Mouse (Mus musculus) lung, postnatal 0 days (tissue): ENCODE data around the gene Atp6v1g1. TPM values are rescaled to one million over a fixed set of nuclear protein-coding genes. Genes with fewer than 3 reads are reported as not detected.

Experiments
- ATAC-seq: fragments of 200-750 bp; cut with Nextera tagmentation; 2 replicates; pipeline ENCODE4 v1.8.0; 2017; ENCODE audit warnings: moderate library complexity
- DNase-seq: peaks from one replicate; pipeline ENCODE4 v3.0.0-alpha.2; 2016; ENCODE audit warnings: low spot score
- H3K27ac ChIP-seq: fragments of 300-500 bp; sonication (generic); 2 replicates; pipeline ENCODE4 v1.5.1; 2014; ENCODE audit warnings: antibody characterized with exemption, mild to moderate bottlenecking, low read length, mixed read lengths
- H3K27me3 ChIP-seq: fragments of 300-500 bp; sonication (generic); replicated peaks from 2 replicates; pipeline ENCODE4 v1.6.1; 2014; ENCODE audit warnings: low read length, mixed read lengths; ENCODE audit not compliant: insufficient read depth
- H3K36me3 ChIP-seq: fragments of 300-500 bp; sonication (generic); 2 replicates; pipeline ENCODE4 v1.6.1; 2014; ENCODE audit warnings: low read length, mixed read lengths; ENCODE audit not compliant: insufficient read depth
- H3K4me1 ChIP-seq: fragments of 300-500 bp; sonication (generic); 2 replicates; pipeline ENCODE4 v1.6.1; 2014; ENCODE audit warnings: antibody characterized with exemption, low read depth, low read length, mixed read lengths; ENCODE audit not compliant: insufficient read depth
- H3K4me2 ChIP-seq: fragments of 300-500 bp; sonication (generic); replicated peaks from 2 replicates; pipeline ENCODE4 v1.6.1; 2014; ENCODE audit warnings: low read depth, mild to moderate bottlenecking, low read length, moderate library complexity, mixed read lengths
- H3K4me3 ChIP-seq: fragments of 300-500 bp; sonication (generic); 2 replicates; pipeline ENCODE4 v1.5.1; 2014; ENCODE audit warnings: low read depth, low read length
- H3K9ac ChIP-seq: fragments of 300-500 bp; sonication (generic); replicated peaks from 2 replicates; pipeline ENCODE4 v1.6.1; 2014; ENCODE audit warnings: low read depth, mild to moderate bottlenecking
- H3K9me3 ChIP-seq: fragments of 300-500 bp; sonication (generic); 2 replicates; pipeline ENCODE4 v1.6.1; 2016; ENCODE audit warnings: low read length, mixed read lengths
- CTCF ChIP-seq: IDR thresholded peaks from 2 replicates; pipeline ENCODE4 v1.5.1; 2016; ENCODE audit warnings: antibody characterized with exemption, mild to moderate bottlenecking
- EP300 ChIP-seq: IDR thresholded peaks from 2 replicates; pipeline ENCODE4 v1.6.1; 2016; ENCODE audit warnings: antibody characterized with exemption, mild to moderate bottlenecking, control low read depth
- WGBS: fragments of 180-500 bp; shearing (Covaris S2); extraction: QIAGEN DNeasy Blood & Tissue Kit; methylation state at CpG from one replicate; pipeline ENCODE4 v1.1.7; 2014; 5-methylcytosine and 5-hydroxymethylcytosine counted together
- polyA plus RNA-seq: library from polyadenylated mRNA; unstranded; fragments of >200 nt; fragmentation: Nextera tagmentation; extraction: Ambion mirVana; gene quantifications from 2 replicates; pipeline ENCODE4 v1.2.1, GENCODE M21; 2015

The Atp6v1g1 gene
- polyA plus RNA-seq, 1 experiment from 2014 or later, result 364 TPM

GRCm38 (mm10) chr4:63596010-63596409 is 51.4 kb downstream of the Atp6v1g1 start:
- H3K4me1 ChIP-seq, result 0 out of 2 replicates have a peak, but pooled peaks cover 3% of the 10 kb centered on the region
- H3K9ac ChIP-seq, result no peak overlapping the region
- H3K9me3 ChIP-seq, result no peaks in the 10 kb centered on the region
- DNase-seq (no peak), ATAC-seq (no peak)
- TF ChIP-seq CTCF (no peak), EP300 (no peak)
- WGBS, result 96% methylated on average over 4 of the region's 4 CpGs
- H3K36me3 ChIP-seq, result no peaks in the 10 kb centered on the region
- no peak overlapping the region for H3K27ac ChIP-seq
- no peak overlapping the region for H3K4me3 ChIP-seq
- H3K27me3 ChIP-seq, result no peaks in the 10 kb centered on the region
- H3K4me2 ChIP-seq, result no peak overlapping the region

Other genes with a start within 250 kb of the Atp6v1g1 start
- gene Orm1, start 200.2 kb upstream of the Atp6v1g1 start, polyA plus RNA-seq, result 4.0 and 5.7 TPM in 2 replicates
- gene Orm3, start 188.6 kb upstream of the Atp6v1g1 start, polyA plus RNA-seq, result 0.21 TPM in 1 of 2 replicates, not detected in the other
- gene Orm2, start 182.3 kb upstream of the Atp6v1g1 start, polyA plus RNA-seq, result 0.21 and 0.46 TPM in 2 replicates
- 5.7 and 6.4 TPM in 2 replicates for gene Akna, start 141.4 kb upstream of the Atp6v1g1 start, polyA plus RNA-seq
- 1.7 and 1.9 TPM in 2 replicates for gene Whrn, start 48.8 kb upstream of the Atp6v1g1 start, polyA plus RNA-seq
- gene Tmem268, start 14.0 kb downstream of the Atp6v1g1 start, polyA plus RNA-seq, result 10.9 and 11.6 TPM in 2 replicates
- gene Gm11213, start 60.5 kb downstream of the Atp6v1g1 start, polyA plus RNA-seq, result not detected in 2 replicates
- not detected in 2 replicates for gene Tex48, start 77.7 kb downstream of the Atp6v1g1 start, polyA plus RNA-seq
- not detected in 2 replicates for gene Gm11214, start 118.6 kb downstream of the Atp6v1g1 start, polyA plus RNA-seq
- 1.0 and 1.4 TPM in 2 replicates for gene Tnfsf15, start 200.3 kb downstream of the Atp6v1g1 start, polyA plus RNA-seq